Mouse (Mus musculus): ENCODE results near the gene Tpi1. TPM values are rescaled to one million over a fixed set of nuclear protein-coding genes. Genes with fewer than 3 reads are reported as not detected.
"Not testable (repeated sequence)": the region's sequence is repeated elsewhere in the genome, so short reads cannot be mapped to it uniquely, and the experiment has no call there.

The Tpi1 gene
- polyA plus RNA-seq, 1 experiment from 2014 or later: 1,271 TPM

- H3K4me1 ChIP-seq (ENCODE audit: control insufficient read depth, insufficient read depth, low read length): peaks cover 35% of the 10 kb centered on the region
- peak overlapping the region; percentile 63 for H3K4me2 ChIP-seq (ENCODE audit: low read depth, low read length)
- no peak for ATAC-seq
- no peaks in the 10 kb centered on the region for H3K9me3 ChIP-seq (ENCODE audit: control insufficient read depth, low read length)
- 14% methylated on average over 9 of the region's 9 CpGs for WGBS
- no peaks in the 10 kb centered on the region for H3K27me3 ChIP-seq (replicated peaks; ENCODE audit: control insufficient read depth, insufficient read depth, low read length)
- H3K4me3 ChIP-seq (ENCODE audit: low read length): peak overlapping the region; percentile 79
- peak overlapping the region; percentile 97 for H3K27ac ChIP-seq (ENCODE audit: low read length)
- peaks cover 14% of the 10 kb centered on the region; the same call in 1 of the 2 replicates for H3K36me3 ChIP-seq (ENCODE audit: control insufficient read depth, insufficient read depth, low read length)
- H3K9ac ChIP-seq (ENCODE audit: low read depth, low read length): peak overlapping the region; percentile 94
These were observed 1.2 kb downstream of the Tpi1 start for GRCm38 (mm10) chr6:124812848-124813247.

- 67% methylated on average over 24 of the region's 24 CpGs for WGBS
These were observed 2.2 kb downstream of the Tpi1 start for GRCm38 (mm10) chr6:124811701-124812560.

DNA sequence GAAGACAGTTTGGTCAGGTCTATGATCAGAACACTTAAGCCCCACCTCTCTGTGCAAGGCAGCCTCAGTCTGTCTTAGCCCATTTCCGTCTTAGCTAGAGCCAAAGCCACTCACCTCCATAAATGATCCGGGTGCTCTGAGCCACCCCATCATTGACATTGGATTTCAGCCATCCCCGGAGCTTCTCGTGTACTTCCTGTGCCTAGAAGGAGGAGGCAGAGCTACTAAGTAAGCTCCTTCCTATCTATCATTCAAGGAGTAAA is 2.8 kb downstream of the Tpi1 start:
- Histone ChIP-seq H3K9me3 (ENCODE audit: control insufficient read depth, low read length) (no peaks in the 10 kb centered on the region), H3K4me1 (ENCODE audit: control insufficient read depth, insufficient read depth, low read length) (peaks cover 45% of the 10 kb centered on the region), H3K27me3 (replicated peaks; ENCODE audit: control insufficient read depth, insufficient read depth, low read length) (no peaks in the 10 kb centered on the region), H3K4me3 (ENCODE audit: low read length) (no peak overlapping the region), H3K9ac (ENCODE audit: low read depth, low read length) (0 out of 2 replicates have a peak overlapping the region, but pooled peaks have one; percentile 27), H3K27ac (ENCODE audit: low read length) (no peak overlapping the region), H3K4me2 (ENCODE audit: low read depth, low read length) (no peak overlapping the region), H3K36me3 (ENCODE audit: control insufficient read depth, insufficient read depth, low read length) (peaks cover 3% of the 10 kb centered on the region; the same call in 1 of the 2 replicates)
- ATAC-seq: no peak
- 77% methylated on average over 4 of the region's 4 CpGs for WGBS

More at GRCm38 (mm10) chr6:124811701-124812560, 2.2 kb downstream of the Tpi1 start:
- Histone ChIP-seq H3K9ac (ENCODE audit: low read depth, low read length) (peak overlapping the region; percentile 94), H3K9me3 (ENCODE audit: control insufficient read depth, low read length) (no peaks in the 10 kb centered on the region), H3K4me2 (ENCODE audit: low read depth, low read length) (peak overlapping the region; percentile 63), H3K4me3 (ENCODE audit: low read length) (peak overlapping the region; percentile 79), H3K27ac (ENCODE audit: low read length) (peak overlapping the region; percentile 97), H3K36me3 (ENCODE audit: control insufficient read depth, insufficient read depth, low read length) (peaks cover 8% of the 10 kb centered on the region; the same call in 1 of the 2 replicates), H3K27me3 (replicated peaks; ENCODE audit: control insufficient read depth, insufficient read depth, low read length) (no peaks in the 10 kb centered on the region), H3K4me1 (ENCODE audit: control insufficient read depth, insufficient read depth, low read length) (peaks cover 40% of the 10 kb centered on the region)
- ATAC-seq: no peak

DNA sequence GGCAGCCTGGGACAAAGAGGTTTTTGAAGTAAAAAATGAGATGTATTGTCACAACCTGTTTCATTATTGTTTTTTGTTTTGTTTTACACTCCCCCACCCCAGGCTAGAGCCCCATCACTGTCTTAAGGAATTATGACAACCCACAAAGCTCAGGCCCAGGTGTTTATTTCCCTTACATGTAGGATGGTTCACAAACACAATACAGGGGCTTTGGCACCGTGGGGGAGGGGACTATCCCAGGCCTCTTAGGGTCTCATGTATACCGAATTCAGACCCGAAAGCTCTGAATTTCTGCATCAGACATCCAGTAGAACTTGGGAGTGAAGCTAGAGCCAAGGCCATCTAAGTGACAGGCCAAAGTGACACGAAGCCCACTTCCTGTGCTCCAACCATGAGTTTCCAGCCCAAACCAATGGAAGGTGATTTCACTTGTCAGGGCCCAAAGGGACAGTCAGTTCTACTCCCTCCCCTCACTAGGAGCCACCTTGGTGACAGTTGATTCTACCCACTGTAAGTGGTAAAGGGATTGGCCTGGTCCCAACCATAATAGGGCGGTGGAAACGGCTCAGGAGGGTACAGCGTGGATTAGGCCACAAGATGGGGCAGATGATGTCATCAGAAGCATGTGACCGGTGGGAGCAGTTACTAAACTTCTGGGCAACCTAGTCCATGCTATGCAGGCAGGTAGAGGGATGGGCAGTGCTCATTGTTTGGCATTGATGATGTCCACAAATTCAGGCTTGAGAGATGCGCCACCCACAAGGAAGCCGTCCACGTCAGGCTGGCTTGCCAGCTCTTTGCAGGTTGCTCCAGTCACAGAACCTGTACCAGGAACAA is 3.3 kb downstream of the Tpi1 start:
- 0 out of 2 replicates have a peak overlapping the region, but pooled peaks have one; percentile 74 for H3K4me2 ChIP-seq (ENCODE audit: low read depth, low read length)
- not testable (repeated sequence) for H3K36me3 ChIP-seq (ENCODE audit: control insufficient read depth, insufficient read depth, low read length); H3K4me3 ChIP-seq (ENCODE audit: low read length); H3K9me3 ChIP-seq (ENCODE audit: control insufficient read depth, low read length); ATAC-seq; H3K9ac ChIP-seq (ENCODE audit: low read depth, low read length); H3K27ac ChIP-seq (ENCODE audit: low read length); H3K27me3 ChIP-seq (replicated peaks; ENCODE audit: control insufficient read depth, insufficient read depth, low read length)
- WGBS: 79% methylated on average over 11 of the region's 11 CpGs
- peaks cover 47% of the 10 kb centered on the region for H3K4me1 ChIP-seq (ENCODE audit: control insufficient read depth, insufficient read depth, low read length)

- H3K4me1 ChIP-seq (ENCODE audit: control insufficient read depth, insufficient read depth, low read length): peaks cover 42% of the 10 kb centered on the region
- no peak for ATAC-seq
- WGBS: 42% methylated on average over 14 of the region's 14 CpGs
These were observed 4.1 kb downstream of the Tpi1 start for GRCm38 (mm10) chr6:124809775-124810538.

DNA sequence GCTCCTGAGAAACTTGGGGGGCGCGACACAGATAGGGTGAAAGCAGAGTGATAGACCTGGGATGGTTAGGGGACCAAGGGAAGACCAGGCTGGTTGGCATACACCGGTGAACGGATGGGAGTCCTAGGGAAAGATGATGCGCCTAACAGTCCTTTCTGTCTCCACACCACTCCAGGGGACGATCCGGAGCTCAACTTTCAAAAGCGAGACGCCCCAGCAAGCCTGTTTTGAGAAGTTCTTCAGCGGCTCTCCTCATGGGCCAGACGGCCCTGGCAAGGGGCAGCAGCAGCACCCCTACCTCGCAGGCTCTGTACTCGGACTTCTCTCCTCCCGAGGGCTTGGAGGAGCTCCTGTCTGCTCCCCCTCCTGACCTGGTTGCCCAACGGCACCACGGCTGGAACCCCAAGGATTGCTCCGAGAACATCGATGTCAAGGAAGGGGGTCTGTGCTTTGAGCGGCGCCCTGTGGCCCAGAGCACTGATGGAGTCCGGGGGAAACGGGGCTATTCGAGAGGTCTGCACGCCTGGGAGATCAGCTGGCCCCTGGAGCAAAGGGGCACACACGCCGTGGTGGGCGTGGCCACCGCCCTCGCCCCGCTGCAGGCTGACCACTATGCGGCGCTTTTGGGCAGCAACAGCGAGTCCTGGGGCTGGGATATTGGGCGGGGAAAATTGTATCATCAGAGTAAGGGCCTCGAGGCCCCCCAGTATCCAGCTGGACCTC is 4.9 kb downstream of the Tpi1 start:
- Histone ChIP-seq H3K36me3 (ENCODE audit: control insufficient read depth, insufficient read depth, low read length) (peaks cover 3% of the 10 kb centered on the region; the same call in 1 of the 2 replicates), H3K27ac (ENCODE audit: low read length) (peak overlapping the region; percentile 96), H3K9me3 (ENCODE audit: control insufficient read depth, low read length) (no peaks in the 10 kb centered on the region), H3K4me1 (ENCODE audit: control insufficient read depth, insufficient read depth, low read length) (peaks cover 35% of the 10 kb centered on the region), H3K4me3 (ENCODE audit: low read length) (peak overlapping the region; percentile 57), H3K27me3 (replicated peaks; ENCODE audit: control insufficient read depth, insufficient read depth, low read length) (no peaks in the 10 kb centered on the region), H3K9ac (ENCODE audit: low read depth, low read length) (peak overlapping the region; percentile 74), H3K4me2 (ENCODE audit: low read depth, low read length) (peak overlapping the region; percentile 74)
- WGBS: under 1% methylated on average over 35 of the region's 35 CpGs
- peak; percentile 31 for ATAC-seq

More at GRCm38 (mm10) chr6:124809775-124810538, 4.1 kb downstream of the Tpi1 start:
- Histone ChIP-seq H3K4me3 (ENCODE audit: low read length) (peak overlapping the region; percentile 57), H3K27me3 (replicated peaks; ENCODE audit: control insufficient read depth, insufficient read depth, low read length) (no peaks in the 10 kb centered on the region), H3K9ac (ENCODE audit: low read depth, low read length) (peak overlapping the region; percentile 74), H3K9me3 (ENCODE audit: control insufficient read depth, low read length) (no peaks in the 10 kb centered on the region), H3K4me2 (ENCODE audit: low read depth, low read length) (peak overlapping the region; percentile 74), H3K36me3 (ENCODE audit: control insufficient read depth, insufficient read depth, low read length) (peaks cover 3% of the 10 kb centered on the region; the same call in 1 of the 2 replicates), H3K27ac (ENCODE audit: low read length) (peak overlapping the region; percentile 96)

DNA sequence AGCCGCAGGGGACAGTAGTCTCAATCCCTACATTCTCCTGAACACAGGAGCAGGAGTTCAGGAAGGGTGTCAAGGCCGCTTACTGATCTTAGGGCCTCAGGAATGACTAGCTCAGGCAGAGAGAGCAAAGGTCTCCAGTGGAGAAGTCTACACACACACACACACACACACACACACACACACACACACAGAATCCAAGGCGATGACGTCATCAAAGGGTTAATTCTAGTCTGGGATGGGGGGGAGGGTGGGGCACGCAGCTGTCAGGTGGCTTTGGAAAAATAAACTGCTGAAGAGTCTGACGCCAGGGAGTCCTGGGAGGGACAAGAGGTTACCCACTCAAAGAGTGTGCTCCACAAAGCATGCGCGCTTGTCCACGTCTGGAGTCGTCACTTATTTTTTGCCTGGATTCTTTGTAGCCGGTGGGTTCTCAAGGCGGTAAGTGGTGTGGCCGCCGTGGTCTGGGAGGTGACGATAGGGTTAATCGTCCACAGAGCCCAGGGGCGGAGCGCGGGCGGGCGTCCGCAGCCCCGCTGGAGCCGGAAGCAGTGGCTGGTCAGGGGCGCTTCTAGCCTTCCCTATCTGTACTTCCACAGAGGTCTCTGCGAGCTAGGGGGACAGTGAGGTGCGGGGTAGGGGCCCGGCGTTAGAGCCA is 5.6 kb downstream of the Tpi1 start, which contains the start of gene Spsb2:
Spsb2 (plus strand) TSS at position 304 of the 655 bp plus-strand sequence.
- Histone ChIP-seq H3K4me3 (ENCODE audit: low read length) (peak within 1 kb of the TSS; percentile 57), H3K9ac (ENCODE audit: low read depth, low read length) (peak within 1 kb of the TSS; percentile 74), H3K4me2 (ENCODE audit: low read depth, low read length) (peak within 1 kb of the TSS; percentile 74), H3K4me1 (ENCODE audit: control insufficient read depth, insufficient read depth, low read length) (peaks cover 34% of the 10 kb centered on the region), H3K27ac (ENCODE audit: low read length) (peak within 1 kb of the TSS; percentile 96), H3K9me3 (ENCODE audit: control insufficient read depth, low read length) (no peaks in the 10 kb centered on the region), H3K27me3 (replicated peaks; ENCODE audit: control insufficient read depth, insufficient read depth, low read length) (no peaks in the 10 kb centered on the region), H3K36me3 (ENCODE audit: control insufficient read depth, insufficient read depth, low read length) (peaks cover 3% of the 10 kb centered on the region; the same call in 1 of the 2 replicates)
- 3% methylated on average over 29 of the region's 29 CpGs for WGBS
- ATAC-seq: peak; percentile 61

- no peaks in the 10 kb centered on the region for H3K9me3 ChIP-seq (ENCODE audit: control insufficient read depth, low read length)
- peak overlapping the region; percentile 96 for H3K27ac ChIP-seq (ENCODE audit: low read length)
- 55% methylated on average over 6 of the region's 6 CpGs for WGBS
- H3K36me3 ChIP-seq (ENCODE audit: control insufficient read depth, insufficient read depth, low read length): peaks cover 3% of the 10 kb centered on the region; the same call in 1 of the 2 replicates
- peak overlapping the region; percentile 74 for H3K9ac ChIP-seq (ENCODE audit: low read depth, low read length)
- H3K4me3 ChIP-seq (ENCODE audit: low read length): peak overlapping the region; percentile 57
- peak overlapping the region; percentile 74 for H3K4me2 ChIP-seq (ENCODE audit: low read depth, low read length)
- ATAC-seq: no peak
- H3K27me3 ChIP-seq (replicated peaks; ENCODE audit: control insufficient read depth, insufficient read depth, low read length): no peaks in the 10 kb centered on the region
- H3K4me1 ChIP-seq (ENCODE audit: control insufficient read depth, insufficient read depth, low read length): peaks cover 34% of the 10 kb centered on the region
These were observed 6.1 kb downstream of the Tpi1 start for GRCm38 (mm10) chr6:124807986-124808357.

Measured in intestine, embryonic 16.5 days (tissue).